Mouse (Mus musculus) CH12.LX (cell line): ENCODE measurements at regions not wholly inside any gene's neighbourhood (a gene's known extent, or its start where the extent isn't known, plus 50 kb on each side); places are given as distances from the start of the nearest gene placed in this dataset.

Experiments used
- CHD1 ChIP-seq: IDR thresholded peaks from 2 replicates; pipeline ENCODE4 v1.6.1; 2012; ENCODE audit warnings: low read depth, low read length, improper control_type of control experiment, inconsistent platforms
- EP300 ChIP-seq: IDR thresholded peaks from 2 replicates; pipeline ENCODE4 v1.6.1; 2011; ENCODE audit warnings: low read length, improper control_type of control experiment
- POLR2A ChIP-seq: IDR thresholded peaks from 2 replicates; pipeline ENCODE4 v1.6.1; 2011; ENCODE audit warnings: low read depth, mild to moderate bottlenecking, improper control_type of control experiment, low read length
- POLR2AphosphoS2 ChIP-seq: IDR thresholded peaks from 2 replicates; pipeline ENCODE4 v1.6.1; 2011; ENCODE audit warnings: low read depth, low read length, improper control_type of control experiment
- ZMIZ1 ChIP-seq: IDR thresholded peaks from 2 replicates; pipeline ENCODE4 v1.6.1; 2012; ENCODE audit warnings: low read depth, mild to moderate bottlenecking, inconsistent platforms, low read length, improper control_type of control experiment

GRCm38 (mm10) chr10:96696571-96696970, 79.8 kb downstream of the Btg1 start:
- TF ChIP-seq POLR2AphosphoS2, result no peak
- no peak for TF ChIP-seq EP300
- TF ChIP-seq CHD1, result no peak
- TF ChIP-seq POLR2A, result no peak
- no peak for TF ChIP-seq ZMIZ1
